Mouse (Mus musculus) subcutaneous adipose tissue, adult 2 months (tissue): ENCODE measurements around the gene Pcp4. TPM values are rescaled to one million over a fixed set of nuclear protein-coding genes. Genes with fewer than 3 reads are reported as not detected.

ENCODE experiments used
- polyA plus RNA-seq: library from polyadenylated mRNA; depleted of rRNA; stranded (reverse); fragments of >200 nt; gene quantifications from 2 replicates; pipeline ENCODE4 v1.2.3, GENCODE M21; 2012; ENCODE audit warnings: low replicate concordance; rRNA removed

The Pcp4 gene
- polyA plus RNA-seq = 1.5 and 84.0 TPM in 2 replicates

DNA sequence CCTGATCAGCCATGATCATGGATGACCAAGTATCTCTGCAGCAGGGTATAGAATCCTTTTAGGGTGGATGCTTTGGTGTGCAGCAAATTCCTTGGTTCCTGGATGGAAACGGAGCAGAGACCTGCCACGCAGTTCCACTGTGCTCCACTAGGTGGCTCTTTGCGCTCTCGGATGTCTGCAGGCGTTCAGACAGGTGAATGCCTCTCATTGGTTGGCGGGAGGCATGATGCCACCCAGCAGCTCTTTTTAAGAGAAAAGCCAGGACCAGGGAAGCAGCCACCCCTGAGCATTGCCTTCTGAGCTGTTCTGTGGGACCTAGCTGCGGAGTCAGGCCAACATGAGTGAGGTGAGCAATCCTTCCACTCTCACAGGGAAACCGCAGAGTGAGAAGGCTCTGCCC, at the start of gene Pcp4:
Pcp4 (plus strand) TSS at position 162 of the 400 bp plus-strand sequence.

DNA sequence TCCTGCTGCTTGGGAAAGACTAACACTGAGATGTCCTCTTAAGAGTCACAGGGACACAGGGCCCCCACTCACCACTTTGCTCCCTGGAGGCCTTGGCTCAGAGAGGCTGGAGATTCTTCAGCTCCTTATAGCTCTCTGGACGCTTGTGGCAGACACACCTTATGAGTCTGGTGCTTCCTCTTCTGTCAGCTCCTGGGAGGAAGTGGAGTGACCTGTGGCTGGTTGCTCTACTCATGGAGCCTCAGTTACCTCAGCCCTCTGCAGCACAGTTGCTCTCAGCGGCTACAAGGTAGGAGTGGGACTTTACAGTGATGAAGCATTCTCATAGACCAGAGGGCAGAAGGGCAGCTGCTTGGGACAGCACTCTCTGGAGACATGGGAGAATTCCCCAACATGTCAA, 23.9 kb upstream of the Pcp4 start, which contains the start of gene Itgb2l:
Itgb2l (minus strand) TSS at position 152 of the 400 bp plus-strand sequence.

Other genes starting within 250 kb of the Pcp4 start
- gene B3galt5, start 231.8 kb upstream of the Pcp4 start, polyA plus RNA-seq = 0.09 TPM in 1 of 2 replicates, not detected in the other
- 0.06 TPM in 1 of 2 replicates, not detected in the other for gene Itgb2l, start 24.0 kb upstream of the Pcp4 start, polyA plus RNA-seq